Mouse (Mus musculus): ENCODE measurements at regions not wholly inside any gene's neighbourhood (a gene's known extent, or its start where the extent isn't known, plus 50 kb on each side); places are given as distances from the start of the nearest gene placed in this dataset. TPM values are rescaled to one million over a fixed set of nuclear protein-coding genes. Genes with fewer than 3 reads are reported as not detected.

- Histone ChIP-seq H3K27me3 (ENCODE audit: control insufficient read depth, insufficient read depth, low read length) (no peaks in the 10 kb centered on the region), H3K9ac (ENCODE audit: low read length) (no peak overlapping the region), H3K4me3 (ENCODE audit: low read depth, low read length) (no peak overlapping the region), H3K36me3 (ENCODE audit: control insufficient read depth, insufficient read depth, low read length) (no peaks in the 10 kb centered on the region), H3K27ac (ENCODE audit: low read depth, low read length) (no peak overlapping the region), H3K9me3 (ENCODE audit: control insufficient read depth, low read length) (no peaks in the 10 kb centered on the region), H3K4me1 (ENCODE audit: control insufficient read depth, insufficient read depth, low read length) (no peaks in the 10 kb centered on the region), H3K4me2 (ENCODE audit: low read depth) (no peak overlapping the region)
- DNase-seq (ENCODE audit: low spot score) (no peak), ATAC-seq (ENCODE audit: insufficient read depth, low FRiP score, low TSS enrichment) (no peak)
- WGBS: 75% methylated on average over 4 of the region's 4 CpGs
Measured at GRCm38 (mm10) chr6:107431033-107431432, 98.5 kb upstream of the Lrrn1 start.

GRCm38 (mm10) chr6:107442058-107442457 is 87.5 kb upstream of the Lrrn1 start:
- ATAC-seq (ENCODE audit: insufficient read depth, low FRiP score, low TSS enrichment): no peak
- H3K9ac ChIP-seq (ENCODE audit: low read length): no peak overlapping the region
- H3K9me3 ChIP-seq (ENCODE audit: control insufficient read depth, low read length): no peaks in the 10 kb centered on the region
- H3K4me2 ChIP-seq (ENCODE audit: low read depth): no peak overlapping the region
- H3K4me3 ChIP-seq (ENCODE audit: low read depth, low read length): no peak overlapping the region
- WGBS: 86% methylated on average over 1 of the region's 1 CpGs
- no peak for DNase-seq (ENCODE audit: low spot score)
- H3K27ac ChIP-seq (ENCODE audit: low read depth, low read length): no peak overlapping the region
- no peaks in the 10 kb centered on the region for H3K27me3 ChIP-seq (ENCODE audit: control insufficient read depth, insufficient read depth, low read length)
- no peaks in the 10 kb centered on the region for H3K36me3 ChIP-seq (ENCODE audit: control insufficient read depth, insufficient read depth, low read length)
- H3K4me1 ChIP-seq (ENCODE audit: control insufficient read depth, insufficient read depth, low read length): no peaks in the 10 kb centered on the region

- no peaks in the 10 kb centered on the region for H3K9me3 ChIP-seq (ENCODE audit: control insufficient read depth, low read length)
- H3K36me3 ChIP-seq (ENCODE audit: control insufficient read depth, insufficient read depth, low read length): no peaks in the 10 kb centered on the region
- ATAC-seq (ENCODE audit: insufficient read depth, low FRiP score, low TSS enrichment) (no peak), DNase-seq (ENCODE audit: low spot score) (no peak)
- H3K27me3 ChIP-seq (ENCODE audit: control insufficient read depth, insufficient read depth, low read length): no peaks in the 10 kb centered on the region
- no peak overlapping the region for H3K4me3 ChIP-seq (ENCODE audit: low read depth, low read length)
- no peaks in the 10 kb centered on the region for H3K4me1 ChIP-seq (ENCODE audit: control insufficient read depth, insufficient read depth, low read length)
- no peak overlapping the region for H3K9ac ChIP-seq (ENCODE audit: low read length)
- 88% methylated on average over 3 of the region's 3 CpGs for WGBS
- no peak overlapping the region for H3K27ac ChIP-seq (ENCODE audit: low read depth, low read length)
- no peak overlapping the region for H3K4me2 ChIP-seq (ENCODE audit: low read depth)
Measured at GRCm38 (mm10) chr6:107444336-107444735, 85.2 kb upstream of the Lrrn1 start.

GRCm38 (mm10) chr6:107459220-107459619 is 70.3 kb upstream of the Lrrn1 start:
- ATAC-seq (ENCODE audit: insufficient read depth, low FRiP score, low TSS enrichment): no peak
- Histone ChIP-seq H3K4me1 (ENCODE audit: control insufficient read depth, insufficient read depth, low read length) (no peaks in the 10 kb centered on the region), H3K4me2 (ENCODE audit: low read depth) (no peak overlapping the region), H3K9me3 (ENCODE audit: control insufficient read depth, low read length) (no peaks in the 10 kb centered on the region), H3K36me3 (ENCODE audit: control insufficient read depth, insufficient read depth, low read length) (no peaks in the 10 kb centered on the region), H3K27ac (ENCODE audit: low read depth, low read length) (no peak overlapping the region), H3K4me3 (ENCODE audit: low read depth, low read length) (no peak overlapping the region), H3K27me3 (ENCODE audit: control insufficient read depth, insufficient read depth, low read length) (no peaks in the 10 kb centered on the region), H3K9ac (ENCODE audit: low read length) (no peak overlapping the region)
- WGBS: 76% methylated on average over 1 of the region's 1 CpGs
- no peak for DNase-seq (ENCODE audit: low spot score)

GRCm38 (mm10) chr6:107462440-107462839 is 67.1 kb upstream of the Lrrn1 start:
- ATAC-seq (ENCODE audit: insufficient read depth, low FRiP score, low TSS enrichment): peak; percentile 91
- Histone ChIP-seq H3K27ac (ENCODE audit: low read depth, low read length) (no peak overlapping the region), H3K4me3 (ENCODE audit: low read depth, low read length) (no peak overlapping the region), H3K36me3 (ENCODE audit: control insufficient read depth, insufficient read depth, low read length) (no peaks in the 10 kb centered on the region), H3K27me3 (ENCODE audit: control insufficient read depth, insufficient read depth, low read length) (no peaks in the 10 kb centered on the region), H3K9me3 (ENCODE audit: control insufficient read depth, low read length) (no peaks in the 10 kb centered on the region), H3K9ac (ENCODE audit: low read length) (no peak overlapping the region), H3K4me2 (ENCODE audit: low read depth) (no peak overlapping the region), H3K4me1 (ENCODE audit: control insufficient read depth, insufficient read depth, low read length) (no peaks in the 10 kb centered on the region)
- 16% methylated on average over 2 of the region's 2 CpGs for WGBS
- peak; percentile 13 for DNase-seq (ENCODE audit: low spot score)

- H3K4me2 ChIP-seq (ENCODE audit: low read depth): no peak overlapping the region
- ATAC-seq (ENCODE audit: insufficient read depth, low FRiP score, low TSS enrichment): no peak
- no peak overlapping the region for H3K27ac ChIP-seq (ENCODE audit: low read depth, low read length)
- WGBS: 82% methylated on average over 2 of the region's 2 CpGs
- H3K27me3 ChIP-seq (ENCODE audit: control insufficient read depth, insufficient read depth, low read length): no peaks in the 10 kb centered on the region
- H3K4me3 ChIP-seq (ENCODE audit: low read depth, low read length): no peak overlapping the region
- no peaks in the 10 kb centered on the region for H3K4me1 ChIP-seq (ENCODE audit: control insufficient read depth, insufficient read depth, low read length)
- H3K9ac ChIP-seq (ENCODE audit: low read length): no peak overlapping the region
- DNase-seq (ENCODE audit: low spot score): no peak
- H3K9me3 ChIP-seq (ENCODE audit: control insufficient read depth, low read length): no peaks in the 10 kb centered on the region
- no peaks in the 10 kb centered on the region for H3K36me3 ChIP-seq (ENCODE audit: control insufficient read depth, insufficient read depth, low read length)
Measured at GRCm38 (mm10) chr6:107473395-107473794, 56.2 kb upstream of the Lrrn1 start.

GRCm38 (mm10) chr6:107474125-107474524 is 55.4 kb upstream of the Lrrn1 start:
- WGBS: 84% methylated on average over 4 of the region's 4 CpGs

More at GRCm38 (mm10) chr6:107474125-107474524, 55.4 kb upstream of the Lrrn1 start:
- no peaks in the 10 kb centered on the region for H3K36me3 ChIP-seq (ENCODE audit: control insufficient read depth, insufficient read depth, low read length)
- no peaks in the 10 kb centered on the region for H3K9me3 ChIP-seq (ENCODE audit: control insufficient read depth, low read length)
- no peaks in the 10 kb centered on the region for H3K4me1 ChIP-seq (ENCODE audit: control insufficient read depth, insufficient read depth, low read length)
- no peaks in the 10 kb centered on the region for H3K27me3 ChIP-seq (ENCODE audit: control insufficient read depth, insufficient read depth, low read length)
- no peak for ATAC-seq (ENCODE audit: insufficient read depth, low FRiP score, low TSS enrichment)
- DNase-seq (ENCODE audit: low spot score): no peak
- H3K4me3 ChIP-seq (ENCODE audit: low read depth, low read length): no peak overlapping the region
- no peak overlapping the region for H3K27ac ChIP-seq (ENCODE audit: low read depth, low read length)
- no peak overlapping the region for H3K4me2 ChIP-seq (ENCODE audit: low read depth)
- no peak overlapping the region for H3K9ac ChIP-seq (ENCODE audit: low read length)

Small RNAs in the stretch of these regions (microRNA-seq; reads per million reads assigned to microRNA genes)
- not detected for gene Gm27690
